Mouse (Mus musculus) cerebellum, adult (tissue): Measurements from ENCODE around the gene Uvrag.

ENCODE experiments used
- ATAC-seq: cut with Nextera tagmentation; 2 replicates; pipeline ENCODE4 v1.9.2; 2017; ENCODE audit warnings: mild to moderate bottlenecking, moderate library complexity, mixed read lengths; ENCODE audit not compliant: insufficient number of reproducible peaks, low FRiP score, low TSS enrichment

Gene Uvrag

DNA sequence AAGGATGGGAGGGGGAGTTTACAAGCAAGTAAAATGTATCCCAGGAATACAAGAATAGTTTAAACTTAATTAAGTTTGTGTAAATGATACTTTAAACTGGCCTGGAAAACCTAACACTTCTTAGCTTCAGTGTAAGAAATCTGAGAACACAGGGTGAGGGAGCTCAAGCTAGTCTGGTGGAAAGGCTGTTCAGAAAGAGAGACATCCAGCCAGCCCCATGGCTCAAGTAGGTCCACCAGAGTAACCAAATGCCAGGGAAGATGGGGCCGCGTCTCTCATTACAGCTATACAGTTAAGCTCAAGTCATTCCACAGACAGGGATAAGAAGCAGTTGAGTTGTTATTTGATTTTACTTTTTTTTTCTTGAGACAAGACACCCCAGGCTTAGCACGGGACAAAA lies 107.6 kb downstream of the Uvrag start:
- ATAC-seq = no peak

DNA sequence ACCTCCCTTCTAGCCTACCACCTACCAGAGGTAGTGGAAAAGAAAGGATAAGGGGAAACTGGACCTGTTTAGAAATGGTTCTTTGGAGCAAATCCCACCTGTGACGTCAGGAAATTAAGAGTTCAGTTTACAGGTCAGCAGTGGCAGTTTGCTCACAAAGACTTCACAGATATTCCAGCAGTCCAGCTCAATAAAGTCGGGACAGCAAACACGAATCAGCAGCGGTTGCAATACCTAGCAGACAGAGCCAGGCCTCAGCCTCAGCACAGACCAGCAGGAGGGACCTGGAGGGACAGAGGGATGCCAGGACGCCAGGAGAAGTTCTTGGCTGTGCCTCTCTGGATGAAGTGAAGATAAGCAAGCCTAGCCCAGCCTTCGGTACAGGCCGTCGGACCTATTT lies 108.9 kb downstream of the Uvrag start:
- no peak for ATAC-seq

GRCm38 (mm10) chr7:99028108-99028507 lies 112.8 kb downstream of the Uvrag start:
- ATAC-seq = no peak

- no peak for ATAC-seq
These were observed 113.8 kb downstream of the Uvrag start for GRCm38 (mm10) chr7:99027185-99027584.

DNA sequence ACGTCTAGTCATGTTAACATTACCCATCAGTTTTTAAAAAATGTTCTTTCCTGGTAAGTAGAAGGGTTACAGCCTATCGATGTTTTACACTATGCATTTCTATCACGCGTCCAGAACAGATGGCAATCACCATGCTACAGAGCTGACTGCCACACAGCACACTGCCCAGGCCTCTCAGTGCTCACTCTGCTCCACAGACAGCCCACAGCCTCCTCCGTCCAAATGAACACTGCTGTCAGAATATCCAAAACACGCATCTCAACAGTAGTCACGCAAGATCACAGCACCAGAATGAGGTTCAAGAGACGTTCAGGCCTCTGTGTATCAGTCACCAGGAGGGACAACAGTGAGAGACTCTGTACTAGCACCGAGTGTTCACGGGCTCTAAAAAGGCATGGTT lies 115.0 kb downstream of the Uvrag start:
- ATAC-seq = peak; percentile 70

GRCm38 (mm10) chr7:99025265-99025664 lies 115.7 kb downstream of the Uvrag start:
- peak; percentile 56; the same call in 1 of the 2 replicates for ATAC-seq

DNA sequence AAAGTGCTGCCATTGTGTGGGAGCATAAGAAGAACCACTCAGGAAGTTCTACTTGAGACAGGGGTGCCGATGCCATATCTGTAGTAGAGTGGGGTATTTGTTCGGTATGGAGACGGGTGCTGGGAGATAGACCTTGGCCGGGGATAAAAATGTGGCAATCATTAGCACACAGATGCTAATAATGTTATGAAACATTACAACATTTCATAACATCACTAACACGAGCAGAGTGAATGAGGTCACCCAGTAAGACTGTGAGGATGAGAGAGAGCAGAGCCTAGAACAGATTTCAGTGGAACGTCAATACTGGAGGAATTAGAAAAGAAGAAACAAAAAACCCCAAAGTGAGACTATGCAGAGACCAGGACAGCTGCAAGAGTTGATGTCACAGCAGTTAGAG lies 116.2 kb downstream of the Uvrag start:
- ATAC-seq = no peak

- ATAC-seq = no peak
These were observed 117.0 kb downstream of the Uvrag start for GRCm38 (mm10) chr7:99023931-99024330.

DNA sequence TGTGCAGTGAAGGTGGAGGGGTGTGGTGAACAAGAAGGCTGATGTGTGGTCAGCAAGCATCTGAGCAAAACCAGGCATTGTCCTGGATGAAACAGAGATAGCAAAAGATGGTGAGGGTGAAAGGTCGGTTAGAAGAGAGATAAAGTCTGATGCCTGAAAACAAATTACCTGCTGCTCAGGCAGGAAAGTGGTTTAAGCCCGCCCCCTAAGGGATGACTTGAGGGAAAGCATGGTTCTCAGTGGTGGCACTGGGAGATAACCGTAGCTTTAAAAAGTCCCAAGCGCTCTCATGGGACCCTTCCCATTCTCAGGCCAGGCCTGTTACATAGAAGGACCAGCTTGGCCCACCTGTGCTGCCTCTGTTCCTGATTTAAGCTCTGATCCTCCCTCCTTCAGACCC lies 119.7 kb downstream of the Uvrag start:
- ATAC-seq = no peak

- ATAC-seq = no peak
These were observed 120.6 kb downstream of the Uvrag start for GRCm38 (mm10) chr7:99020353-99020752.

GRCm38 (mm10) chr7:99017224-99017844 lies 123.6 kb downstream of the Uvrag start:
- no peak for ATAC-seq

DNA sequence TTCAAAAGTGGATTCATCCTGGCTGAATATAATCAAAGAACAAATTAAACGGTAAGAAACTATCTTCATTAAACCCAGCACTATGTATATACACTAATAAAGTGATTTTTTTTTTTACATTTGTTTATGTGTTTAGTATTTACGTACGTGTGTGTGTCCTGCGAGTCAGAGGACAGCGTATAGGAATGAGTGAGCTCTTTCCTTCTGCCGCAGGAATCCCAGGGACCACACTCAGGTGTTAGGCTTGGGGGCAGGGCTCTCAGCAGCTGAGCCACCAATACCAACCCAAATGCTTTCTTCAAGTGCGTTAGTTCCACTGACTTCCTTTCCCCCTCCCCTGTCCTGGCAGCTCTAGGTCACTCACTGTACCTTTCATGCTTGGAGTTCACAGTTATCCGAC lies 125.0 kb downstream of the Uvrag start:
- ATAC-seq = no peak

DNA sequence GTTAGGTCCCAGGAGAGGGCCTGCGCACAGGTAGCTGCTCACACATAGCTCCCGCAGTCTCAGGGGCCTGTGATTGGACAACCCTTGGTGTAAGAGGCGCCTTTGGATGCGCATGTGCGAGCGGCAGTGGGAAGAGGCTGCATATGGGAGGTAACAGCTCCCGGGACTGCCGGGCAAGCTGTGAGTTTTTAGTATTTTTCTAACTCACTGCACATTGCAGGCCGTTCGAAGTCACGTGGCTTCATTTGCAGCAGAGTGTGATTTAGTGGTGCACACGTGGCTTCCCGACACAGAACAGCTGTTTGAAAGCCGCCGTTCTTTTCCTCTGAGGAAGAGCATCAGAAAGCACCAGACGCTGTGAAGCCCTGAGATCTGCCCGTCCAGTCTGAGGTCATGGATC lies 125.5 kb downstream of the Uvrag start:
- peak; percentile 84 for ATAC-seq

- ATAC-seq = no peak
These were observed 126.3 kb downstream of the Uvrag start for GRCm38 (mm10) chr7:99014620-99015019.

DNA sequence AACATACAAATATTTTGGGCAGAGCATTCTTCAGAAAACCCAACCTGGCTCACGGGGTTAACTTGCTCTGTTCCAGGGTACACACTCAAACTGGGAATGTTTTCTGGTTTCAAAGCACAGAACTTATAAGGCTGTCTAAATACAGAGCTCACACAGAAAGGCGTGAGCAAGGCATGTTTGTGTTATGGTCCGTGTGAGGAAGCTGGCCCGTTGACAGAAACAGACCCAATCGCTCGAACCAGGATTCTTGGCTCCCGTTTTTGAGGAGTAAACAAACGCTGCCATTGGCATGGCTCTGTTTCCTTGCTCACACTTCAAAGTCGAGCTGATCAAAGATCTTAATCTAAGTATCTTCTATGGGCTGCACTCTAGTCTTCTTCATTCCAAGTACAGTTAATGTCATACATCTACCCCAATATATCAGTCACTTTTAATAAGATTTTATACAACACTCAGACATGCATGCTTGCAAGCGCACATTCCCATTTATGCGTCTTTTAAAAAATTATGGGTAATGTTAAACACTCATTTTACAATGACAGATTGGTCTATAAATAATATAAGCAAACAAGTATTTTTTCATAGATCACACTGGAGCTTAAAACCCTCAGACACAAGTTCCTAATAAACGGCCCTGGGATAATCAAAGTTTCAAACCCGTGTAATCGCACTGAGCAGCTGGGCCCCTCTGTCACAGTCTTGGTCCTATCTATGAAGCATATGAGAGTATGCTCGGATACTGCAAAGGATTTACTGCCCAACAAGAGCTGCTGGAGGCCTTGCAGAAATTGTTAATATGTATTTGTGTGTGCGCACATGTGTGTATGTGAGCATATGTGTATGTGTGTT lies 133.2 kb downstream of the Uvrag start:
- no peak for ATAC-seq

GRCm38 (mm10) chr7:99003231-99003630 lies 137.7 kb downstream of the Uvrag start:
- no peak for ATAC-seq

DNA sequence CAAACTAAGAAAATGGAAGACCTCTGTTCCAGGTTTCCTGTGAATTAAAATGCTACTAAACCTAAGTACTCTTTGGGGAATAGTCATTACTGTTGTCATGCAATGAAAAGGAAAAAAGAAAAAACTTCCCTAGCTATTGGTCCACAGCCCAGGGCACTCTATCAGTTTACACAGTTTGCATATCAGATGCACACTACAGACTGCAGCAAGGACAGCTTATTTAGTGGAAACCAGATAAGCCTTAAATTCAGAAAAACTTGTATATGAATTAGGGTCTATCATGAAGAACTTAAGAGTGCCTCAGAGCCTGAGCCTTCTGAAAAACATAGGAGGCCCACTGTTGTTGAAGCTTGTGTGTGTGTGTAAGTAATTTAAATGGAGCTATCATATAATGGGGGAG lies 142.2 kb downstream of the Uvrag start:
- no peak for ATAC-seq

GRCm38 (mm10) chr7:98997760-98998159 lies 143.2 kb downstream of the Uvrag start:
- no peak for ATAC-seq

- no peak for ATAC-seq
These were observed 144.2 kb downstream of the Uvrag start for GRCm38 (mm10) chr7:98996791-98997190.

DNA sequence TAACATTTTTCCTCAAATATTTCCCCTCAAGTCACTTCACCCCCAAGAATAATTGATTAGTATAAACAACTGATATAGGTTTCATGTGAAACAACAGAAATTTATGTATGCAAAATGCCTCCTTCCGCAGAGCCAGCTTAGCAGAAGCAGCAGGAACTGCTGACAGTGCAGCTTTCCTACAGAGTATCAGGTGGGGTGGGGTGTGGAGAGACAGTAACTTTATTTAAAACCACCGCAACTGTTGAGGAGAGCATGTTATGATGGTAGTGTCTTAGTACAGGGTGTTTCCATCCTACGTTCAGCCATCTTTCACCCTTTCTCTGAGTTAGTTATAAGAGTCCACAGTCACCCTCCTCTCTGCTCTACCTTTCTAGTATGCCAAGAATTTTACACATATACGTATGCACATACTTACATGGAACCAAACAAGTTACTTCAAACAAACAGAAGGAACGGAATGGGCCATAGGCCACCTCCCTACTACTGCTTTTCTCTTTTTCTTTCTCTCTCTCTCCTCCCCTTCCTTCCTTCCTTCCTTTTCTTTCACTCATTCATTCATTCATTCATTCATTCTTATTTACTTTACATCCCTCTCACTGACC lies 145.7 kb downstream of the Uvrag start:
- ATAC-seq = no peak

- ATAC-seq = no peak
These were observed 146.8 kb downstream of the Uvrag start for GRCm38 (mm10) chr7:98994137-98994536.

DNA sequence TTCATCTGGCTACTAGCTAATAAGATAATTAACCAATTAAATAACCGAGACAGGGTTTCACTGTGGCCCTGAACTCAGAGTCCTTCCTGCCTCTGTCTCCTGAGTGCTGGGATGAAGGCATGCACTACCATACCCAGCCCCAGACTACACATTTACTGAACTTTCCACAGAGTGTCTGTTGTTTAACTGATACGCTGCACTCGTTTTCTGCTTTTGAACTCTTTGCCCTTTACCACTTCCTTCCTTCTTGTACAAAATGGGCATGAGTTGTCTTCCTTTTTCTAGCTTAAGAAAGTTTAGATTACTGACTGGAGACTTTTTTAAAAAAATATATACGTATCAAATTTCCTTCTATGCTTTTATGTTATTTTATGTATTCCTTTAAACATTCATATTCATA lies 147.5 kb downstream of the Uvrag start:
- no peak for ATAC-seq
